Mouse (Mus musculus): ENCODE data around the gene Gm14226. TPM values are rescaled to one million over a fixed set of nuclear protein-coding genes. Genes with fewer than 3 reads are reported as not detected.
A peak's percentile ranks its signal among the peaks of the same experiment; 100 is the strongest.
"Not testable (repeated sequence)": the region's sequence is repeated elsewhere in the genome, so short reads cannot be mapped to it uniquely, and the experiment has no call there.

The Gm14226 gene
- total RNA-seq (2012; rRNA removed) (0.08 and 0.13 TPM in 2 replicates), polyA plus RNA-seq (2012; ENCODE audit: insufficient read depth in 1 of 2, insufficient read length in 2 of 2, low read depth in 1 of 2, low replicate concordance in 2 of 2, missing spikeins in 1 of 2) (under 1 TPM in 1 of 2 experiments, not detected in 1; 0.07 TPM)

DNA sequence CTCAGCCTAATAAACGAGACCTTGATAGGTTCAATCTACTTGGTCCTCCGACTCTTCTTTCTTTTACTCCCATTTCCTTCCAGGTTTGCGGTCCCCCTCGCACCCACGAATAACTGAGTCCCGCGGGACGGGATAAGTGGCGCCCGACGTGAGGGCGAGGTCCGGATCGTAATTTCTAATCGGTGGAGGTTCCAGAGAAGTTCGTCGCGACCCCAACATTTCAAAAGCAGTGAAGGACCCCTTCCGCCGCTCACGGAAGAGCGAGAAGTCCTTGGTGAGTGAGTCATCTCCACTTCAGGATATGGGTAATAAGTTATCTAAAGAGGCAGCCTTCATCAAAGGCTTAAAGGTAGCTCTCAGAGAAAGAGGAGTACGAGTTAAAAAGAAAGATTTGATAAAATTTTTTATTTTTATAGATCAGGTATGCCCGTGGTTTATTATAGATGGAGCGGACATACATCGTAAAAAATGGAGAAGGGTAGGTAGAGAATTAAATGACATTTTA lies at the start of gene Gm14226:
Gene Gm14226 (plus strand): TSS at position 16 of the 505 bp plus-strand sequence.
- H3K79me2 ChIP-seq (ENCODE audit: control insufficient read depth, insufficient read depth, low read length, poor library complexity); H3K9me3 ChIP-seq (replicated peaks; ENCODE audit: insufficient read depth, low read length); H3K27me3 ChIP-seq (ENCODE audit: control insufficient read depth in 1 of 2, insufficient read depth in 2 of 2, low read length in 2 of 2); H3K36me3 ChIP-seq (ENCODE audit: control insufficient read depth in 1 of 2, insufficient read depth in 2 of 2, low read length in 2 of 2): not testable (repeated sequence)
- H3K4me3 ChIP-seq (ENCODE audit: control insufficient read depth in 1 of 2, insufficient read depth in 1 of 2, low read depth in 2 of 2, low read length in 2 of 2), result peak within 1 kb of the TSS; percentile 52 to 75
- peak within 1 kb of the TSS; percentile 94 for H3K27ac ChIP-seq (ENCODE audit: control insufficient read depth, low read depth, low read length)
- DNase-seq (ENCODE audit: low read depth, low spot score), result peak; percentile 26
- H3K9ac ChIP-seq (ENCODE audit: control insufficient read depth, low read depth, low read length, poor library complexity, severe bottlenecking), result peak within 1 kb of the TSS; percentile 82
- H3K4me1 ChIP-seq (ENCODE audit: control insufficient read depth in 1 of 2, insufficient read depth in 2 of 2, low read length in 2 of 2), result peaks cover 9 to 10% of the 10 kb centered on the region in 2 experiments

DNA sequence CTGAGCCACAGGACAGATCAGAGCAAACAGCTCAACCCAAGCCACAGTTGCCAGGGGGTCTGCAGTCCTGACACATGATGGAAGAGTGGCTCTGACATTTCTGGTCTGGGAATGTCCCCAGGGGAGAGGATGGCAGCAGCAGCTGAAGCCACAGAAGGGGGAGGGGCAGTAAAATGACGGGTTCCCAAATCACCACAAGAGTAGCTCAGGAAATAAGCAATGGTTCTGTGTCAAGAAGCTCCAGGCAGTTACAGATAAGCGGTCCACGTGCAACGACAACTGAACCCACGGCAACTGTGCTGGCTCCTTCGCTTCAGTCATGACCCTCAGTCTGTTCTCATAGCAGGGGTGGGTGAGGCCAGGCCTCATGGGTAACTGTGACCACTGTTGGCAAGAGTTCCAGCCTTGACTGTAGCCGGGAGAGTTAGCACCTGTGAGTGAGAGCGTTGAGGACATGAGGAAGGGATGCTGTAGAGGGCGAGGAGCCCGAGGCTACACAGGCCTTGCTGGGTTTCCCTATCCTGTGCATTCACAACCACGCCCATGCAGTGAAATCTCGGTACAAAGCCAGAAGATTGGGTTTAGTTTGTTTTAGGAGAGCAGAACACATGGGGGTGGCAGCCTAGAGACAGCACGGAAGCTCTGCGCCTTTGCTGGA lies 48.2 kb upstream of the Gm14226 start:
- H3K27ac ChIP-seq (ENCODE audit: control insufficient read depth, low read depth, low read length); H3K9me3 ChIP-seq (replicated peaks; ENCODE audit: insufficient read depth, low read length); H3K4me1 ChIP-seq (ENCODE audit: control insufficient read depth in 1 of 2, insufficient read depth in 2 of 2, low read length in 2 of 2); H3K4me3 ChIP-seq (ENCODE audit: control insufficient read depth in 1 of 2, insufficient read depth in 1 of 2, low read depth in 2 of 2, low read length in 2 of 2); H3K36me3 ChIP-seq (ENCODE audit: control insufficient read depth in 1 of 2, insufficient read depth in 2 of 2, low read length in 2 of 2); DNase-seq (ENCODE audit: low read depth, low spot score); H3K79me2 ChIP-seq (ENCODE audit: control insufficient read depth, insufficient read depth, low read length, poor library complexity); H3K9ac ChIP-seq (ENCODE audit: control insufficient read depth, low read depth, low read length, poor library complexity, severe bottlenecking): not testable (repeated sequence)
- peaks cover 6 to 10% of the 10 kb centered on the region in 2 experiments for H3K27me3 ChIP-seq (ENCODE audit: control insufficient read depth in 1 of 2, insufficient read depth in 2 of 2, low read length in 2 of 2)

DNA sequence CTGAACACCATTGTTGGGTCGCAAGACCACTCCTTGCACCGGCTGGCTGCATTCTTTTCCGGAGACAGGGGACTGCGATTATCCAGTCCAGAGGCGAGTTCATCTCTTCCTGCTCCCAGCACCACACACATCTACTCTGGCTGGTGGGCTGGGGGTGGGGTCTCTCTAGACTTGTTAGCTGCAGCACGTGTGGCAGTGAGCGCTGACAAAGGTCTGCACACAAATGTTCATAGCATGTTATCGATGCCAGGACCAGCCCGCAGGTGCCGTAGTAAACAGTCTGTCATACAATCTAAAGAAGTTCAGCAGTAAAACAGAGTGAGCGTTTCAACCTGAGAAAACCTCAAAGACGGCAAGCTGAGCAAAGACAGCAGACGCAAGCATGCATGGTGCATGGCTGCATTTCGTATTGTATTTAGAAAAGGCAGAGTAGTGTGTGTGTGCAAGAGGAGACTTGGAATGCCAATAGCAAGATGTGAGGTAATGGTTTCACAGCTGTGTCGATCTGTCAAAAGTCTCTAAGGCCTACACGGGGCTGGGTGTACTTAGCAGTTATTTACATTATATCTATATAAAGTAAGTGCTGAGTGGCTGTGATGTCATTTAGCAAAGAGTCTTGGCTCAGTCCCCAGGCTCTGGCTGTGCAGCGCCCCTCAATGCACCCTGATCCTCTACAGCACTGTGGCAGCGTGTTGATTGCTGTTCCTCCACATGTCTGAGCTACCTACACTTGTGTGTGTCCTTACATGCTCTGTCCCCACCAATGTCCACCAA lies 46.0 kb upstream of the Gm14226 start:
- no peak for DNase-seq (ENCODE audit: low read depth, low spot score)
- no peak overlapping the region for H3K27ac ChIP-seq (ENCODE audit: control insufficient read depth, low read depth, low read length)
- no peak overlapping the region for H3K9ac ChIP-seq (ENCODE audit: control insufficient read depth, low read depth, low read length, poor library complexity, severe bottlenecking)
- H3K4me1 ChIP-seq (ENCODE audit: control insufficient read depth in 1 of 2, insufficient read depth in 2 of 2, low read length in 2 of 2), result no peaks in the 10 kb centered on the region
- H3K27me3 ChIP-seq (ENCODE audit: control insufficient read depth in 1 of 2, insufficient read depth in 2 of 2, low read length in 2 of 2), result peaks cover 4 to 8% of the 10 kb centered on the region in 2 experiments; a peak in 3 of 4 replicates
- no peaks in the 10 kb centered on the region for H3K36me3 ChIP-seq (ENCODE audit: control insufficient read depth in 1 of 2, insufficient read depth in 2 of 2, low read length in 2 of 2)
- no peak overlapping the region for H3K4me3 ChIP-seq (ENCODE audit: control insufficient read depth in 1 of 2, insufficient read depth in 1 of 2, low read depth in 2 of 2, low read length in 2 of 2)
- no peaks in the 10 kb centered on the region for H3K79me2 ChIP-seq (ENCODE audit: control insufficient read depth, insufficient read depth, low read length, poor library complexity)
- TF ChIP-seq ZKSCAN1 (IDR thresholded peaks at IDR 0.05; ENCODE audit: low read depth, low read length), result no peak
- no peak for TF ChIP-seq SIN3A (IDR thresholded peaks at IDR 0.05; ENCODE audit: low read length)
- H3K9me3 ChIP-seq (replicated peaks; ENCODE audit: insufficient read depth, low read length), result no peaks in the 10 kb centered on the region

DNA sequence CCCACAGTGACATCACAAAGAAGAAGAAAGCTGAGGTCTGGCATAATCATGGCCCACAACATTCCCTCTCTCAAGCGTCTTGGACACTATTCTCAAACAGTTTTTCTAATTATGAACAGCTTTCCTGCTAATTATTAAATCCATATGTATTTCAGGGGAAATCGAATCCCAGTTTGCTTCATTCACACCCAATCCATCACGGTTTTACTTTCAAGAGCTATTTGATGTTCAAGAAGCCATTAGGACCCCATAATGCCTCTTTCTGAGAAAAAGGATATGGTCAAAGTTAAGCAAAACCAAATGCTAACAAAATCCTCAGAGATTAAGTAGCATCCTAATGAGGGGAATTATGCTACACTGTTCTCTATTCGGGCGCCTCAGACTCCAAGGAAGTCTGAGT lies 45.1 kb upstream of the Gm14226 start:
- Histone ChIP-seq H3K9ac (ENCODE audit: control insufficient read depth, low read depth, low read length, poor library complexity, severe bottlenecking) (no peak overlapping the region), H3K79me2 (ENCODE audit: control insufficient read depth, insufficient read depth, low read length, poor library complexity) (no peaks in the 10 kb centered on the region), H3K4me1 (ENCODE audit: control insufficient read depth in 1 of 2, insufficient read depth in 2 of 2, low read length in 2 of 2) (no peaks in the 10 kb centered on the region), H3K36me3 (ENCODE audit: control insufficient read depth in 1 of 2, insufficient read depth in 2 of 2, low read length in 2 of 2) (no peaks in the 10 kb centered on the region), H3K4me3 (ENCODE audit: control insufficient read depth in 1 of 2, insufficient read depth in 1 of 2, low read depth in 2 of 2, low read length in 2 of 2) (no peak overlapping the region), H3K27me3 (ENCODE audit: control insufficient read depth in 1 of 2, insufficient read depth in 2 of 2, low read length in 2 of 2) (peaks cover 4 to 8% of the 10 kb centered on the region in 2 experiments; a peak in 3 of 4 replicates), H3K9me3 (replicated peaks; ENCODE audit: insufficient read depth, low read length) (no peaks in the 10 kb centered on the region), H3K27ac (ENCODE audit: control insufficient read depth, low read depth, low read length) (no peak overlapping the region)
- no peak for DNase-seq (ENCODE audit: low read depth, low spot score)
- TF ChIP-seq USF2 (IDR thresholded peaks at IDR 0.05; ENCODE audit: borderline replicate concordance in 1 of 2, insufficient read depth in 1 of 2, low read depth in 1 of 2, low read length in 2 of 2), result no peak
- no peak for TF ChIP-seq ELF1 (IDR thresholded peaks at IDR 0.05; ENCODE audit: low read depth, low read length)
- no peak for TF ChIP-seq JUND (IDR thresholded peaks at IDR 0.05; ENCODE audit: low read depth, low read length)
- no peak for TF ChIP-seq HCFC1 (IDR thresholded peaks at IDR 0.05; ENCODE audit: low read depth, low read length)
- TF ChIP-seq CTCF (IDR thresholded peaks at IDR 0.05 in 2 of 3, conservative IDR thresholded peaks at IDR 0.05 in 1 of 3; ENCODE audit: control insufficient read depth in 1 of 3, insufficient read depth in 1 of 3, low read depth in 2 of 3, low read length in 3 of 3, poor library complexity in 1 of 3, severe bottlenecking in 1 of 3), result no peak
- no peak for TF ChIP-seq TCF12 (IDR thresholded peaks at IDR 0.05; ENCODE audit: low read depth, low read length)
- TF ChIP-seq GATA1 (IDR thresholded peaks at IDR 0.05; ENCODE audit: low read depth, low read length), result no peak
